16 mouse cellular contexts compared by ENCODE assay signal in genomic region chr6:134248720-134249119, GRCm38 (mm10).
A peak's percentile ranks its signal among the peaks of the same experiment; 100 is the strongest.
DNase-seq lines count a peak whose midpoint lies in the region; ATAC-seq and TF ChIP-seq lines count a peak whose summit lies in the region.
"Had no signal": no experiment of that assay in that cellular context is flagged by ENCODE, and none has a peak within 500 bp of the region (broad histone marks: within the 10 kb centered on the region; RNA-seq: fewer than 3 reads in every experiment).

No protein-coding gene starts in this region.

- TF ChIP-seq CTCF in E14TG2a.4 (conservative IDR thresholded peaks at IDR 0.05; ENCODE audit: low read length), result peak; percentile 36

- no peaks in the 10 kb centered on the region for H3K27me3 ChIP-seq in forebrain, embryonic 11.5 days (ENCODE audit: control insufficient read depth, insufficient read depth, low read length)
- no peaks in the 10 kb centered on the region for H3K27me3 ChIP-seq in forebrain, embryonic 16.5 days (replicated peaks; ENCODE audit: control insufficient read depth, insufficient read depth, low read length)
- H3K27me3 ChIP-seq in E14TG2a.4 (ENCODE audit: insufficient read depth, low read length), result no peaks in the 10 kb centered on the region
- no peaks in the 10 kb centered on the region for H3K27me3 ChIP-seq in hindbrain, embryonic 14.5 days (ENCODE audit: control insufficient read depth, insufficient read depth, low read length)
- H3K27me3 ChIP-seq in kidney, embryonic 16.5 days (ENCODE audit: insufficient read depth, low read length), result no peaks in the 10 kb centered on the region

- H3K27ac ChIP-seq in forebrain, embryonic 11.5 days (ENCODE audit: low read depth, low read length), result no peak overlapping the region
- H3K27ac ChIP-seq in forebrain, embryonic 16.5 days (ENCODE audit: low read length), result no peak overlapping the region
- no peak overlapping the region for H3K27ac ChIP-seq in hindbrain, embryonic 14.5 days
- peak overlapping the region; percentile 28; the same call in 1 of the 2 replicates for H3K27ac ChIP-seq in kidney, embryonic 16.5 days (ENCODE audit: low read length)
- H3K27ac ChIP-seq: embryonic facial prominence, embryonic 10.5 days; limb, embryonic 10.5 days; liver, embryonic 14.5 days had no signal

- peak; percentile 63 for DNase-seq in forebrain, embryonic 11.5 days (ENCODE audit: low spot score)
- DNase-seq in hindbrain, embryonic 14.5 days (ENCODE audit: low spot score), result no peak
- no peak for DNase-seq in layer of hippocampus, postnatal 14 days (ENCODE audit: low spot score in 2 of 2)
- DNase-seq in cerebellum, postnatal 25 days, result no peak
- DNase-seq in right cerebral cortex, adult 18-20 months, result no peak
- DNase-seq: cerebellum, postnatal 10 days; gastrocnemius, postnatal 10 days; layer of hippocampus, adult 9-11 months; lung, postnatal 36 days had no signal

- WGBS in forebrain, embryonic 11.5 days, result 88% methylated on average over 19 of the region's 19 CpGs
- WGBS in forebrain, embryonic 16.5 days, result 61% methylated on average over 19 of the region's 19 CpGs
- 86% methylated on average over 19 of the region's 19 CpGs for WGBS in hindbrain, embryonic 14.5 days
- 68% methylated on average over 19 of the region's 19 CpGs for WGBS in kidney, embryonic 16.5 days

- H3K9ac ChIP-seq in forebrain, embryonic 11.5 days (ENCODE audit: low read length), result no peak overlapping the region
- H3K9ac ChIP-seq in forebrain, embryonic 16.5 days (replicated peaks; ENCODE audit: low read depth, low read length), result no peak overlapping the region
- H3K9ac ChIP-seq in hindbrain, embryonic 14.5 days, result no peak overlapping the region
- no peak overlapping the region for H3K9ac ChIP-seq in kidney, embryonic 16.5 days (replicated peaks; ENCODE audit: low read length)
- H3K9ac ChIP-seq: liver, embryonic 14.5 days had no signal

- no peak overlapping the region for H3K4me3 ChIP-seq in forebrain, embryonic 11.5 days (ENCODE audit: low read depth, low read length)
- no peak overlapping the region for H3K4me3 ChIP-seq in forebrain, embryonic 16.5 days (replicated peaks; ENCODE audit: low read length)
- peak overlapping the region; percentile 73 for H3K4me3 ChIP-seq in E14TG2a.4 (replicated peaks; ENCODE audit: low read length)
- no peak overlapping the region for H3K4me3 ChIP-seq in hindbrain, embryonic 14.5 days (replicated peaks; ENCODE audit: low read length)
- H3K4me3 ChIP-seq in kidney, embryonic 16.5 days (ENCODE audit: low read length), result no peak overlapping the region
- H3K4me3 ChIP-seq: embryonic facial prominence, embryonic 10.5 days; limb, embryonic 10.5 days had no signal

- H3K4me2 ChIP-seq in forebrain, embryonic 11.5 days (ENCODE audit: low read depth, low read length, severe bottlenecking), result no peak overlapping the region
- H3K4me2 ChIP-seq in forebrain, embryonic 16.5 days (ENCODE audit: low read length), result no peak overlapping the region
- no peak overlapping the region for H3K4me2 ChIP-seq in hindbrain, embryonic 14.5 days (replicated peaks)
- peak overlapping the region; percentile 23; the same call in 1 of the 2 replicates for H3K4me2 ChIP-seq in kidney, embryonic 16.5 days (replicated peaks; ENCODE audit: low read depth, low read length)
- H3K4me2 ChIP-seq: heart, embryonic 11.5 days had no signal

- peak; percentile 68 for ATAC-seq in forebrain, embryonic 11.5 days (replicated peaks; ENCODE audit: low FRiP score)
- no peak for ATAC-seq in forebrain, embryonic 16.5 days
- ATAC-seq in hindbrain, embryonic 14.5 days (ENCODE audit: low FRiP score), result peak; percentile 50; the same call in 1 of the 2 replicates
- peak; percentile 77 for ATAC-seq in kidney, embryonic 16.5 days (ENCODE audit: low FRiP score, low TSS enrichment)

- H3K9me3 ChIP-seq in forebrain, embryonic 11.5 days (ENCODE audit: control insufficient read depth, low read length), result no peaks in the 10 kb centered on the region
- no peaks in the 10 kb centered on the region for H3K9me3 ChIP-seq in forebrain, embryonic 16.5 days (ENCODE audit: control insufficient read depth, low read length)
- no peaks in the 10 kb centered on the region for H3K9me3 ChIP-seq in E14TG2a.4 (ENCODE audit: low read length)
- H3K9me3 ChIP-seq in hindbrain, embryonic 14.5 days (ENCODE audit: control insufficient read depth, low read length), result no peaks in the 10 kb centered on the region
- H3K9me3 ChIP-seq in kidney, embryonic 16.5 days (ENCODE audit: low read length), result no peaks in the 10 kb centered on the region
- H3K9me3 ChIP-seq: embryonic facial prominence, embryonic 10.5 days; limb, embryonic 10.5 days had no signal

- no peaks in the 10 kb centered on the region for H3K4me1 ChIP-seq in forebrain, embryonic 11.5 days (replicated peaks; ENCODE audit: control insufficient read depth, insufficient read depth, low read length)
- H3K4me1 ChIP-seq in forebrain, embryonic 16.5 days (replicated peaks; ENCODE audit: control insufficient read depth, insufficient read depth, low read length), result no peaks in the 10 kb centered on the region
- H3K4me1 ChIP-seq in E14TG2a.4 (replicated peaks; ENCODE audit: low read depth, low read length), result peaks cover 49% of the 10 kb centered on the region
- no peaks in the 10 kb centered on the region for H3K4me1 ChIP-seq in hindbrain, embryonic 14.5 days (replicated peaks; ENCODE audit: control insufficient read depth, insufficient read depth, low read length)
- peaks cover 19% of the 10 kb centered on the region for H3K4me1 ChIP-seq in kidney, embryonic 16.5 days (ENCODE audit: insufficient read depth, low read length)
- H3K4me1 ChIP-seq: embryonic facial prominence, embryonic 10.5 days had no signal

- 0 out of 2 replicates have a peak, but pooled peaks cover 5% of the 10 kb centered on the region for H3K36me3 ChIP-seq in forebrain, embryonic 11.5 days (ENCODE audit: control insufficient read depth, insufficient read depth, low read length)
- no peaks in the 10 kb centered on the region; the same call in 1 of the 2 replicates for H3K36me3 ChIP-seq in forebrain, embryonic 16.5 days (ENCODE audit: control insufficient read depth, insufficient read depth)
- no peaks in the 10 kb centered on the region for H3K36me3 ChIP-seq in E14TG2a.4 (ENCODE audit: insufficient read depth, low read length)
- peaks cover 12% of the 10 kb centered on the region; the same call in 1 of the 2 replicates for H3K36me3 ChIP-seq in hindbrain, embryonic 14.5 days (replicated peaks; ENCODE audit: control insufficient read depth, insufficient read depth)
- H3K36me3 ChIP-seq in kidney, embryonic 16.5 days (ENCODE audit: insufficient read depth, low read length), result peaks cover 25% of the 10 kb centered on the region
